Mouse (Mus musculus): ENCODE measurements around the gene Fbxl13. TPM values are rescaled to one million over a fixed set of nuclear protein-coding genes. Genes with fewer than 3 reads are reported as not detected.
A peak's percentile ranks its signal among the peaks of the same experiment; 100 is the strongest.

Gene Fbxl13
- total and polyA plus RNA-seq, 3 experiments, result 0.14 to 0.30 (median 0.19) TPM

GRCm38 (mm10) chr5:21493294-21493999 lies 152.0 kb downstream of the Fbxl13 start:
- peak overlapping the region; percentile 67 for H3K4me2 ChIP-seq (ENCODE audit: insufficient read depth, low read depth, poor library complexity, severe bottlenecking)
- peaks cover 17 to 37% of the 10 kb centered on the region in 2 experiments; a peak in 3 of 4 replicates for H3K4me1 ChIP-seq (ENCODE audit: control insufficient read depth in 1 of 2, insufficient read depth in 2 of 2)
- no peaks in the 10 kb centered on the region for H3K9me3 ChIP-seq (replicated peaks; ENCODE audit: low read length)
- peak overlapping the region; percentile 60 for H3K9ac ChIP-seq (ENCODE audit: insufficient read depth, low read depth)
- peak overlapping the region; percentile 54; the same call in 1 of the 2 replicates for H3K27ac ChIP-seq (ENCODE audit: insufficient read depth, low read depth)
- no peak for TF ChIP-seq CTCF (conservative IDR thresholded peaks at IDR 0.05 in 1 of 2, IDR thresholded peaks at IDR 0.05 in 1 of 2; ENCODE audit: low read depth in 2 of 2, low read length in 2 of 2)
- TF ChIP-seq POLR2A (IDR thresholded peaks at IDR 0.05; ENCODE audit: low read depth, low read length), result no peak
- no peak for TF ChIP-seq USF1 (IDR thresholded peaks at IDR 0.05; ENCODE audit: low read depth, low read length)
- TF ChIP-seq TBP (conservative IDR thresholded peaks at IDR 0.05; ENCODE audit: low read depth, low read length), result no peak
- TF ChIP-seq GABPA (IDR thresholded peaks at IDR 0.05; ENCODE audit: insufficient replicate concordance, low read depth, low read length), result no peak
- TF ChIP-seq PAX5 (IDR thresholded peaks at IDR 0.05; ENCODE audit: low read length), result no peak
- TF ChIP-seq ELF1 (IDR thresholded peaks at IDR 0.05; ENCODE audit: low read depth, low read length), result no peak
- TF ChIP-seq CHD1 (IDR thresholded peaks at IDR 0.05; ENCODE audit: low read depth, low read length), result peak; percentile 97
- TF ChIP-seq POLR2AphosphoS2 (IDR thresholded peaks at IDR 0.05; ENCODE audit: low read depth, low read length), result no peak
- no peak for TF ChIP-seq RCOR1 (conservative IDR thresholded peaks at IDR 0.05; ENCODE audit: low read depth, low read length)
- no peak for TF ChIP-seq MAFK (IDR thresholded peaks at IDR 0.05; ENCODE audit: insufficient replicate concordance, low read length)
- no peak for TF ChIP-seq SIN3A (IDR thresholded peaks at IDR 0.05; ENCODE audit: low read length)
- TF ChIP-seq KAT2A (IDR thresholded peaks at IDR 0.05; ENCODE audit: insufficient replicate concordance, low read length), result no peak
- no peak for TF ChIP-seq ZMIZ1 (IDR thresholded peaks at IDR 0.05; ENCODE audit: low read depth, low read length)
- TF ChIP-seq CHD2 (IDR thresholded peaks at IDR 0.05; ENCODE audit: low read length), result no peak
- TF ChIP-seq BHLHE40 (IDR thresholded peaks at IDR 0.05; ENCODE audit: low read depth, low read length), result no peak
- TF ChIP-seq USF2 (conservative IDR thresholded peaks at IDR 0.05; ENCODE audit: low read depth, low read length), result no peak
- peak; percentile 60 for TF ChIP-seq TCF12 (IDR thresholded peaks at IDR 0.05; ENCODE audit: low read depth, low read length)
- TF ChIP-seq E2F4 (IDR thresholded peaks at IDR 0.05; ENCODE audit: insufficient replicate concordance, low read depth, low read length), result no peak
- TF ChIP-seq JUN (IDR thresholded peaks at IDR 0.05; ENCODE audit: insufficient read depth, low read depth, low read length), result no peak
- TF ChIP-seq MXI1 (IDR thresholded peaks at IDR 0.05; ENCODE audit: low read depth, low read length), result no peak
- TF ChIP-seq NRF1 (IDR thresholded peaks at IDR 0.05; ENCODE audit: low read depth, low read length), result no peak
- 0 out of 2 replicates have a peak, but pooled peaks have one; percentile 14 for TF ChIP-seq EP300 (IDR thresholded peaks at IDR 0.05; ENCODE audit: low read length)
- TF ChIP-seq IRF4 (IDR thresholded peaks at IDR 0.05; ENCODE audit: low read depth, low read length), result peak; percentile 29; the same call in 1 of the 2 replicates
- TF ChIP-seq MEF2A (IDR thresholded peaks at IDR 0.05; ENCODE audit: borderline replicate concordance, low read depth, low read length), result no peak
- no peak for TF ChIP-seq JUND (conservative IDR thresholded peaks at IDR 0.05; ENCODE audit: low read depth, low read length)
- no peak for TF ChIP-seq MAX (IDR thresholded peaks at IDR 0.05; ENCODE audit: low read length)
- no peak; the same call in 1 of the 2 replicates for TF ChIP-seq ETS1 (conservative IDR thresholded peaks at IDR 0.05; ENCODE audit: low read depth, low read length)
- no peak for DNase-seq (ENCODE audit: extremely low read depth)
- H3K79me2 ChIP-seq (replicated peaks; ENCODE audit: control insufficient read depth, extremely low read depth, insufficient read depth, poor library complexity, severe bottlenecking), result no peaks in the 10 kb centered on the region
- H3K4me3 ChIP-seq (replicated peaks in 1 of 3; ENCODE audit: low read depth in 2 of 3, low read length in 2 of 3, poor library complexity in 1 of 3), result no peak overlapping the region
- in situ Hi-C loops (cut with MboI; ENCODE audit: low pct_ligation_motif_present, low pct_unique_long_range_greater_than_20kb, low sequenced_read_pairs) (no loop called here), dilution Hi-C loops (cut with MboI; ENCODE audit: extremely low pct_ligation_motif_present, extremely low pct_unique_long_range_greater_than_20kb, low sequenced_read_pairs) (no loop called here)
- no peaks in the 10 kb centered on the region for H3K36me3 ChIP-seq (replicated peaks in 1 of 2; ENCODE audit: control insufficient read depth in 1 of 2, insufficient read depth in 1 of 2, low read length in 1 of 2)
- no peaks in the 10 kb centered on the region for H3K27me3 ChIP-seq (replicated peaks)

Measured in CH12.LX (cell line).